Mouse (Mus musculus): ENCODE results near the gene Hspg2.

- TF ChIP-seq CTCF (IDR thresholded peaks at IDR 0.05; ENCODE audit: low read depth, low read length) (no peak), POLR2A (IDR thresholded peaks at IDR 0.05; ENCODE audit: extremely low read depth, insufficient read depth, low read length) (no peak)
These were observed 27.0 kb downstream of the Hspg2 start for GRCm38 (mm10) chr4:137495501-137496100.

Measured in liver, adult 2 months (tissue).